Mouse (Mus musculus) midbrain, postnatal 0 days (tissue): ENCODE results near the gene Xlr4c. TPM values are rescaled to one million over a fixed set of nuclear protein-coding genes. Genes with fewer than 3 reads are reported as not detected.
"Not testable (repeated sequence)": the region's sequence is repeated elsewhere in the genome, so short reads cannot be mapped to it uniquely, and the experiment has no call there.

Source experiments
- ATAC-seq: fragments of 200-750 bp; cut with Nextera tagmentation; 2 replicates; pipeline ENCODE4 v1.8.0; 2017; ENCODE audit warnings: moderate number of reproducible peaks, mild to moderate bottlenecking, moderate TSS enrichment, moderate library complexity; ENCODE audit not compliant: low FRiP score
- DNase-seq: peaks from one replicate; pipeline ENCODE4 v3.0.0-alpha.2; 2015; ENCODE audit warnings: low spot score
- H3K27ac ChIP-seq: fragments of 300-500 bp; sonication (generic); 2 replicates; pipeline ENCODE4 v1.5.1; 2014; ENCODE audit warnings: low read depth, mild to moderate bottlenecking, low read length, mixed read lengths
- H3K27me3 ChIP-seq: fragments of 300-500 bp; sonication (generic); 2 replicates; pipeline ENCODE4 v1.6.1; 2014; ENCODE audit warnings: low read length, control low read depth, mixed read lengths; ENCODE audit not compliant: insufficient read depth
- H3K36me3 ChIP-seq: fragments of 300-500 bp; sonication (generic); 2 replicates; pipeline ENCODE4 v1.6.1; 2014; ENCODE audit warnings: low read length, control low read depth, mixed read lengths; ENCODE audit not compliant: insufficient read depth
- H3K4me1 ChIP-seq: fragments of 300-500 bp; sonication (generic); 2 replicates; pipeline ENCODE4 v1.6.1; 2014; ENCODE audit warnings: mild to moderate bottlenecking, control low read depth, antibody characterized with exemption, low read length, mixed read lengths; ENCODE audit not compliant: insufficient read depth
- H3K4me2 ChIP-seq: fragments of 300-500 bp; sonication (generic); 2 replicates; pipeline ENCODE4 v1.6.1; 2014; ENCODE audit warnings: low read depth, mild to moderate bottlenecking, low read length, mixed read lengths; ENCODE audit not compliant: poor library complexity, severe bottlenecking
- H3K4me3 ChIP-seq: fragments of 300-500 bp; sonication (generic); 2 replicates; pipeline ENCODE4 v1.5.1; 2014; ENCODE audit warnings: low read depth, mild to moderate bottlenecking, low read length, moderate library complexity
- H3K9ac ChIP-seq: fragments of 300-500 bp; sonication (generic); replicated peaks from 2 replicates; pipeline ENCODE4 v1.6.1; 2014; ENCODE audit warnings: mild to moderate bottlenecking, low read length, moderate library complexity, mixed read lengths; ENCODE audit not compliant: poor library complexity, severe bottlenecking
- H3K9me3 ChIP-seq: fragments of 300-500 bp; sonication (generic); 2 replicates; pipeline ENCODE4 v1.6.1; 2016; ENCODE audit warnings: low read length, control low read depth
- CTCF ChIP-seq: IDR thresholded peaks from 2 replicates; pipeline ENCODE4 v1.5.1; 2016; ENCODE audit warnings: antibody characterized with exemption, mild to moderate bottlenecking
- WGBS: fragments of 180-500 bp; shearing (Covaris S2); extraction: QIAGEN DNeasy Blood & Tissue Kit; methylation state at CpG from one replicate; pipeline ENCODE4 v1.1.7; 2014; 5-methylcytosine and 5-hydroxymethylcytosine counted together
- polyA plus RNA-seq: library from polyadenylated mRNA; unstranded; fragments of >200 nt; fragmentation: Nextera tagmentation; extraction: Ambion mirVana; gene quantifications from 2 replicates; pipeline ENCODE4 v1.2.1, GENCODE M21; 2015
- total RNA-seq: library from RNA; depleted of rRNA; stranded (reverse); fragments of >200 nt; gene quantifications from 2 replicates; pipeline ENCODE4 v1.2.3, GENCODE M21; 2014; rRNA removed

The Xlr4c gene
- total RNA-seq (not detected in 2 replicates), polyA plus RNA-seq (0.26 and 0.67 TPM in 2 replicates)

DNA sequence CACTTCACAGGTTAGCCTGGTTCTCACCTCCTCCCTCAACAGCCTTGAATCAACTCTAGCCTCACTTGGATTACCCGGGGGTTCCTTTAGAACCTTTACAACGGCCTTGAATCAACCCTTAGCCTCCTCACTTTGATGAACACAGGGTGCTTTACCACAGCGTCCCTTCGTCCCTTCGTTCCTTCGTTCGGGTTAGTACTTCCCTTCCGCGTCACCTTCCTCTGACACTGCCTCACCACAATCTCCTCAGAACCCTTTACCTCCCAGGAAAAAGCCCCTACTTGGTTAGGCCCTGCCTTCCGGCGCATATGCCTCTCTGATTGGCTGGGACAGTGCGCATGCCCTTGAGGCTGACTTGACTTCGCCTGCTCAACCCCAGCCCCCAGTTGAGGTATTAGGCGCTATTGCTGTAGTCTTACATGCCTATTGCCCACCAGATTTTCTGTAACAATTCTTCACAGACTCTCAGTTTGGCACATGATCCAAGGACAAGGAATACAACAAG is at the start of gene Xlr4c:
Gene Xlr4c (minus strand): TSS at position 310 of the 505 bp plus-strand sequence.
- H3K27ac ChIP-seq, H3K4me3 ChIP-seq, DNase-seq, H3K9me3 ChIP-seq, H3K27me3 ChIP-seq, H3K4me1 ChIP-seq, H3K36me3 ChIP-seq, H3K4me2 ChIP-seq, ATAC-seq, H3K9ac ChIP-seq: not testable (repeated sequence)
- WGBS: 91% methylated on average over 12 of the region's 14 CpGs

DNA sequence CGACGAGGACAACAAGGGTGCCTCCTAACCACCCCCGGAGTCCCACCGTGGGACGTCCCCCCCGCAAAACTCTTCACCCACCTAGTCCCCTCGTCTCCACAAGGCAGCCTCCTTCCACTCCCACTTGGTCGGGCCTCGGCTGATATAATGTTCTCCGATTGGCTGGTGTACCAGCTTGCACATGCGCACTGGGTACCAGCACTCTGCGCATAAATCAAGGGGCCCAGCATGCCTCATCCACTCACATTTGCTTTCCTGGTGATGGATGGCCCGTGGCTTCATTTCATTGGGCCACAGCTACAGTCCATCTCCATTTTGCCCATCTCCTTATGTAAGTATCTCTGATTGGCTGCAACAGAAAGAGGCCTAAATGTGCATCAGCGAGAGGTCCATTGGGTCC is 22.3 kb upstream of the Xlr4c start, which contains the start of gene Xlr3c:
Gene Xlr3c (minus strand): TSS at position 121 of the 400 bp plus-strand sequence.
- 91% methylated on average over 14 of the region's 14 CpGs for WGBS
- ATAC-seq: not testable (repeated sequence)

DNA sequence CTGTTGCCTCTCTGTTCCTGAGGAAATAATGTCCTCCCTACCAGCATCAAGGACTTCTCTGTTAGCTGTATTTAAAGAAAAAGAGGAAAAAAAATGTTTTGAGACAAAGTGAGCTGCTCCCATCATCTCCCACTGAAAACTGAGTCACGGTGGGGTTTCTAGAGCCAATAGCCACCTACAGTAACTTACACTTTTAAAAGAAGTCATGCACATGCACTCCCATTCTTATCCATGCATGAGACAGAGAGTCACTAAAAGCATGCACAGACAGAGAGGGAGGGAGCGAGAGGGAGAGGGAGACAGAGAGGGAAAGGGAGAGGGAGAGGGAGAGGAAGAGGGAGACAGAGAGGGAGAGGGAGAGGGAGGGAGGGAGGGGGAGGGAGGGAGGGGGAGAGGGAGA is 19.5 kb upstream of the Xlr4c start:
- not testable (repeated sequence) for H3K4me2 ChIP-seq, H3K9ac ChIP-seq, H3K36me3 ChIP-seq, H3K9me3 ChIP-seq, H3K4me3 ChIP-seq, H3K27me3 ChIP-seq, ATAC-seq, DNase-seq, H3K27ac ChIP-seq, H3K4me1 ChIP-seq
- WGBS: 75% methylated on average over 1 of the region's 2 CpGs

More for the DNA sequence above, 22.3 kb upstream of the Xlr4c start, which contains the start of gene Xlr3c:
- DNase-seq, H3K9ac ChIP-seq, H3K4me1 ChIP-seq, H3K4me2 ChIP-seq, H3K9me3 ChIP-seq, H3K4me3 ChIP-seq, H3K27ac ChIP-seq, H3K27me3 ChIP-seq, H3K36me3 ChIP-seq: not testable (repeated sequence)

DNA sequence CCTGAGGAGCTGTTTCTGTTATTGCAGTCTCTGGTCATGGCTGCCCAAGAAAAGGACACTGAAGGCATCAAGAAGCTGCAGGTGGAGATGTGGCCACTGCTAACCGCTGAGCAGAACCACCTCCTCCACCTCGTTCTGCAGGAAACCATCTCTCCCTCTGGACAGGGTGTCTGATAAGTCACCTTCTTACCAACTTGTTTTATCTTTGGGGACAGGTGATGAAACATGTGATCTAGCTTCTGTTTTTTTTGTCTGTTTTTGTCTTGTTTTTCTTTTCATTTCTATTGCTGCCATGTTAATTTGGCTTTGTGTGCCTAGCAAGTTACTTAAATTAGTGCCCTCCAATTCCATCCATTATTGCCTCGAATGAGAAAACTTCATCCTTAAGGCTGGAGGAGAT is 13.6 kb downstream of the Xlr4c start:
- ATAC-seq (no peak), DNase-seq (no peak)
- no peaks in the 10 kb centered on the region for H3K36me3 ChIP-seq
- H3K27ac ChIP-seq: peak overlapping the region; percentile 89
- H3K4me3 ChIP-seq: peak overlapping the region; percentile 61
- peak overlapping the region; percentile 69 for H3K9ac ChIP-seq
- no peaks in the 10 kb centered on the region for H3K9me3 ChIP-seq
- H3K4me1 ChIP-seq: no peaks in the 10 kb centered on the region
- H3K27me3 ChIP-seq: no peaks in the 10 kb centered on the region
- H3K4me2 ChIP-seq: peak overlapping the region; percentile 54
- TF ChIP-seq CTCF: no peak
- WGBS: 24% methylated on average over 3 of the region's 3 CpGs

DNA sequence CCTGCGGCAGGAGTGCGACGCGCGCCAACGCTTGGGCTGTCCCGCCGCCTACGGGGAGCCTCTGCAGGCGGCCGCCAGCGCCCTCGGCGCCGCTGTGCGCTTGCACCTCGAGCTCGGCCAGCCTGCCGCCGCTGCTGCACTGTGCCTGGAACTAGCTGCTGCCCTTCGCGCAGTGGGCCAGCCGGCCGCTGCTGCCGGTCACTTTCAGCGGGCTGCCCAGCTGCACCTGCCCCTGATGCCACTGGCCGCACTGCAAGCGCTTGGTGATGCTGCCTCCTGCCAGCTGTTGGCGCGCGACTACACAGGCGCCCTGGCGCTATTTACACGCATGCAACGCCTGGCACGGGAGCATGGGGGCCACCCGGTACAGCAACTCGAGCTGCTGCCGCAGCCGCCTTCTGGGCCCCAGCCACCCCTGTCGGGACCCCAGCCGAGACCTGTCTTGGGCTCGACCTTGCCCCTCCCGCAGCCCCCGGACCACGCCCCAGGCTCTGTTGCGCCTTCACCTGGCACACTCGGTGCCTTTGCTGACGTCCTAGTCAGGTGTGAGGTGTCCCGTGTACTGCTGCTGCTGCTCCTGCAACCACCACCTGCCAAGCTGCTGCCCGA is 14.2 kb downstream of the Xlr4c start:
- peak; percentile 40 for TF ChIP-seq CTCF
- peak overlapping the region; percentile 69 for H3K9ac ChIP-seq
- peak overlapping the region; percentile 89 for H3K27ac ChIP-seq
- H3K4me1 ChIP-seq: no peaks in the 10 kb centered on the region
- WGBS: 20% methylated on average over 44 of the region's 51 CpGs
- peak overlapping the region; percentile 61 for H3K4me3 ChIP-seq
- peak; percentile 65 for DNase-seq
- no peaks in the 10 kb centered on the region for H3K9me3 ChIP-seq
- no peaks in the 10 kb centered on the region for H3K36me3 ChIP-seq
- H3K4me2 ChIP-seq: peak overlapping the region; percentile 54
- ATAC-seq: peak; percentile 74
- no peaks in the 10 kb centered on the region for H3K27me3 ChIP-seq

DNA sequence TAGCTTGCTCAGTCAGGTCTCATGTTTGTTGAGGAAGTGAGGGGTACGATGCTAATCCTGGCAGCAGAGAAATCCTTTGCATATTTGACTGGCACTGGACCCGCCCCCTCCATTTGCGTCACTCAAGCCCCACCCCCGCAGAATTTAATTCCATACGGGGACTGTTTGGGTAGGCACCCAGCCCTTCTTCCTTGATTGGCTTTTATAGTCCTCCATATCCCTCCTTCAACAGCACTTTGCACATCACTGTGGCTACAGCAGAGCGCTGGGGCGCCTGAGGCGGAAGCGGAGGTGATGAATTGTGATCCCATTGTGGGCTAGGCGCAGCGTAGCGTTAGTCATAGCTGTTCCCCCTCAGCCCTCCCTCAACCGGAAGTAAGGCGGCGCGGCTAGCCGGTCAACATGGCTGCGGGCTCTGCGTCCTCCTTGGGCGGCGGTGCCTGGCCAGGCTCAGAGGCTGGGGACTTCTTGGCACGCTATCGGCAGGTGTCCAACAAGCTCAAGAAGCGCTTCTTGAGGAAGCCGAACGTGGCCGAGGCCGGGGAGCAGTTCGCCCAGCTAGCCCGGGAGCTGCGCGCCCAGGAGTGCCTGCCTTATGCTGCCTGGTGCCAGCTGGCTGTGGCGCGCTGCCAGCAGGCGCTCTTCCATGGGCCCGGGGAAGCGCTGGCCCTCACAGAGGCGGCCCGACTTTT is 14.9 kb downstream of the Xlr4c start, which contains the start of gene F8a:
Gene F8a (plus strand): TSS at position 378 of the 692 bp plus-strand sequence.
- Histone ChIP-seq H3K9me3 (no peaks in the 10 kb centered on the region), H3K4me1 (no peaks in the 10 kb centered on the region), H3K4me2 (peak within 1 kb of the TSS; percentile 54), H3K27ac (peak within 1 kb of the TSS; percentile 89), H3K27me3 (no peaks in the 10 kb centered on the region), H3K4me3 (peak within 1 kb of the TSS; percentile 61), H3K36me3 (no peaks in the 10 kb centered on the region), H3K9ac (peak within 1 kb of the TSS; percentile 69)
- 20% methylated on average over 36 of the region's 39 CpGs for WGBS
- peak; percentile 88 for DNase-seq
- peak; percentile 95 for ATAC-seq
- TF ChIP-seq CTCF: no peak
